8 mouse cellular contexts compared by ENCODE assay signal in genomic region chr6:148943695-148944094, GRCm38 (mm10). TPM values are rescaled to one million over a fixed set of nuclear protein-coding genes. Genes with fewer than 3 reads are reported as not detected.
A peak's percentile ranks its signal among the peaks of the same experiment; 100 is the strongest.
DNase-seq lines count a peak whose midpoint lies in the region; ATAC-seq and TF ChIP-seq lines count a peak whose summit lies in the region.

No protein-coding gene starts in this region.

- 0 out of 2 replicates have a peak overlapping the region, but pooled peaks have one; percentile 95 for H3K27ac ChIP-seq in lung, embryonic 15.5 days
- H3K27ac ChIP-seq in forebrain, embryonic 11.5 days (ENCODE audit: low read depth, low read length): no peak overlapping the region
- H3K27ac ChIP-seq in limb, embryonic 12.5 days: no peak overlapping the region
- H3K27ac ChIP-seq in neural tube, embryonic 15.5 days (replicated peaks): no peak overlapping the region

- no peaks in the 10 kb centered on the region for H3K27me3 ChIP-seq in lung, embryonic 15.5 days
- H3K27me3 ChIP-seq in forebrain, embryonic 11.5 days (ENCODE audit: control insufficient read depth, insufficient read depth, low read length): no peaks in the 10 kb centered on the region
- no peaks in the 10 kb centered on the region for H3K27me3 ChIP-seq in limb, embryonic 12.5 days
- no peaks in the 10 kb centered on the region for H3K27me3 ChIP-seq in neural tube, embryonic 15.5 days (replicated peaks)

- no peaks in the 10 kb centered on the region for H3K9me3 ChIP-seq in lung, embryonic 15.5 days
- H3K9me3 ChIP-seq in forebrain, embryonic 11.5 days (ENCODE audit: control insufficient read depth, low read length): no peaks in the 10 kb centered on the region
- H3K9me3 ChIP-seq in limb, embryonic 12.5 days: no peaks in the 10 kb centered on the region
- H3K9me3 ChIP-seq in neural tube, embryonic 15.5 days (replicated peaks): no peaks in the 10 kb centered on the region

- TF ChIP-seq CTCF in lung, adult 2 months (IDR thresholded peaks at IDR 0.05; ENCODE audit: insufficient read depth, low read length): no peak

- peaks cover 30% of the 10 kb centered on the region for H3K4me1 ChIP-seq in lung, embryonic 15.5 days
- H3K4me1 ChIP-seq in lung, adult 2 months (ENCODE audit: control insufficient read depth, insufficient read depth, low read length): peaks cover 7% of the 10 kb centered on the region; the same call in 1 of the 2 replicates
- H3K4me1 ChIP-seq in forebrain, embryonic 11.5 days (replicated peaks; ENCODE audit: control insufficient read depth, insufficient read depth, low read length): peaks cover 7% of the 10 kb centered on the region; the same call in 1 of the 2 replicates
- H3K4me1 ChIP-seq in limb, embryonic 12.5 days (replicated peaks): peaks cover 18% of the 10 kb centered on the region; the same call in 1 of the 2 replicates
- peaks cover 9% of the 10 kb centered on the region for H3K4me1 ChIP-seq in neural tube, embryonic 15.5 days

- peak overlapping the region; percentile 86; the same call in 1 of the 2 replicates for H3K9ac ChIP-seq in lung, embryonic 15.5 days
- peak overlapping the region; percentile 99 for H3K9ac ChIP-seq in forebrain, embryonic 11.5 days (ENCODE audit: low read length)
- peak overlapping the region; percentile 97 for H3K9ac ChIP-seq in limb, embryonic 12.5 days (replicated peaks)
- no peak overlapping the region for H3K9ac ChIP-seq in neural tube, embryonic 15.5 days (replicated peaks)

- intact Hi-C loops in gastrocnemius, postnatal 36 days (cut with DNase I): loop anchor here (10.0 kb wide), 1 partner anchor 361 kb away; the partner anchor contains the start of gene Resf1

- no peak for ATAC-seq in lung, embryonic 15.5 days (ENCODE audit: borderline replicate concordance, extremely low read depth, low FRiP score, low TSS enrichment)
- ATAC-seq in forebrain, embryonic 11.5 days (replicated peaks; ENCODE audit: low FRiP score): no peak
- no peak for ATAC-seq in limb, embryonic 12.5 days (ENCODE audit: insufficient number of reproducible peaks, insufficient read depth, low FRiP score, low TSS enrichment, low read depth)
- ATAC-seq in neural tube, embryonic 15.5 days (ENCODE audit: low FRiP score): no peak
- no peak for ATAC-seq in monocyte, adult 5-6 weeks (replicated peaks; ENCODE audit: insufficient number of reproducible peaks, low FRiP score, low TSS enrichment, poor library complexity, severe bottlenecking)

- H3K4me3 ChIP-seq in lung, embryonic 15.5 days: peak overlapping the region; percentile 69
- no peak overlapping the region for H3K4me3 ChIP-seq in lung, adult 2 months (replicated peaks; ENCODE audit: extremely low read depth, low read depth, low read length)
- H3K4me3 ChIP-seq in forebrain, embryonic 11.5 days (ENCODE audit: low read depth, low read length): peak overlapping the region; percentile 95
- peak overlapping the region; percentile 91 for H3K4me3 ChIP-seq in limb, embryonic 12.5 days (replicated peaks)
- peak overlapping the region; percentile 75 for H3K4me3 ChIP-seq in neural tube, embryonic 15.5 days (replicated peaks)

- 0 out of 2 replicates have a peak, but pooled peaks cover 7% of the 10 kb centered on the region for H3K36me3 ChIP-seq in lung, embryonic 15.5 days
- no peaks in the 10 kb centered on the region; the same call in 1 of the 2 replicates for H3K36me3 ChIP-seq in forebrain, embryonic 11.5 days (ENCODE audit: control insufficient read depth, insufficient read depth, low read length)
- H3K36me3 ChIP-seq in limb, embryonic 12.5 days: peaks cover 13% of the 10 kb centered on the region; the same call in 1 of the 2 replicates
- no peaks in the 10 kb centered on the region for H3K36me3 ChIP-seq in neural tube, embryonic 15.5 days

- peak overlapping the region; percentile 81 for H3K4me2 ChIP-seq in lung, embryonic 15.5 days
- peak overlapping the region; percentile 63 for H3K4me2 ChIP-seq in forebrain, embryonic 11.5 days (ENCODE audit: low read depth, low read length, severe bottlenecking)
- H3K4me2 ChIP-seq in limb, embryonic 12.5 days: peak overlapping the region; percentile 60
- H3K4me2 ChIP-seq in neural tube, embryonic 15.5 days: peak overlapping the region; percentile 89

- TF ChIP-seq POLR2A in lung, adult 2 months (IDR thresholded peaks at IDR 0.05; ENCODE audit: borderline replicate concordance, extremely low read depth, low read depth, low read length): no peak

- DNase-seq in lung, adult 2 months: no peak
- no peak for DNase-seq in forebrain, embryonic 11.5 days (ENCODE audit: low spot score)
- DNase-seq in spleen, postnatal 4 days (ENCODE audit: low spot score in 2 of 2): no peak
- no peak for DNase-seq in gastrocnemius, postnatal 36 days

- 15% methylated on average over 3 of the region's 3 CpGs for WGBS in lung, embryonic 15.5 days
- WGBS in lung, adult 2 months: 53% methylated on average over 3 of the region's 3 CpGs
- 15% methylated on average over 3 of the region's 3 CpGs for WGBS in forebrain, embryonic 11.5 days
- 21% methylated on average over 3 of the region's 3 CpGs for WGBS in limb, embryonic 12.5 days
- WGBS in neural tube, embryonic 15.5 days: 19% methylated on average over 3 of the region's 3 CpGs

RNA-seq across cellular contexts. Expression of gene Sinhcaf, which starts 2.6 kb away (rescaled TPM):
- 113 and 122 TPM in 2 replicates for polyA plus RNA-seq in lung, embryonic 15.5 days (2015; fragmentation: Nextera tagmentation; extraction: Ambion mirVana)
- polyA plus RNA-seq in lung, adult 2 months (2012; rRNA removed): 3.5 and 5.5 TPM in 2 replicates
- 292 and 305 TPM in 2 replicates for polyA plus RNA-seq in forebrain, embryonic 11.5 days (2014; fragmentation: Nextera tagmentation; extraction: Ambion mirVana)
- 152 and 167 TPM in 2 replicates for polyA plus RNA-seq in limb, embryonic 12.5 days (2016; fragmentation: Nextera tagmentation; extraction: Ambion mirVana)
- polyA plus RNA-seq in neural tube, embryonic 15.5 days (2015; fragmentation: Nextera tagmentation; extraction: Ambion mirVana): 26.7 and 43.3 TPM in 2 replicates
- total RNA-seq in monocyte, adult 5-6 weeks (2017): 34.2 to 42.2 TPM (median 38.3 TPM) in 3 replicates
- 1 to 10 TPM in 1 of 2 experiments, under 1 TPM in 1; 0.54 to 1.3 TPM for total RNA-seq in gastrocnemius, postnatal 36 days (2021)

RNA-seq across cellular contexts. Expression of gene Caprin2, which starts 47.7 kb away (rescaled TPM):
- 13.9 and 17.1 TPM in 2 replicates for polyA plus RNA-seq in lung, embryonic 15.5 days (2015; fragmentation: Nextera tagmentation; extraction: Ambion mirVana)
- 3.5 and 3.6 TPM in 2 replicates for polyA plus RNA-seq in lung, adult 2 months (2012; rRNA removed)
- 14.1 and 15.8 TPM in 2 replicates for polyA plus RNA-seq in forebrain, embryonic 11.5 days (2014; fragmentation: Nextera tagmentation; extraction: Ambion mirVana)
- polyA plus RNA-seq in limb, embryonic 12.5 days (2016; fragmentation: Nextera tagmentation; extraction: Ambion mirVana): 18.1 and 20.5 TPM in 2 replicates
- polyA plus RNA-seq in neural tube, embryonic 15.5 days (2015; fragmentation: Nextera tagmentation; extraction: Ambion mirVana): 10.6 and 12.9 TPM in 2 replicates
- 5.4 to 9.9 TPM (median 6.1 TPM) in 3 replicates for total RNA-seq in monocyte, adult 5-6 weeks (2017)
- total RNA-seq in gastrocnemius, postnatal 36 days (2021): 1 to 10 TPM; 3.3 to 5.0 TPM
